Mouse (Mus musculus): Measurements from ENCODE around the gene Lrrfip1.

- no peak for TF ChIP-seq POLR2A (IDR thresholded peaks at IDR 0.05; ENCODE audit: insufficient read depth, low read length)
- TF ChIP-seq EP300 (IDR thresholded peaks at IDR 0.05; ENCODE audit: insufficient read depth, low read depth, low read length): peak; percentile 77
- no peak for TF ChIP-seq CTCF (IDR thresholded peaks at IDR 0.05; ENCODE audit: low read depth, low read length)
Measured at GRCm38 (mm10) chr1:91043191-91043590, 44.7 kb downstream of the Lrrfip1 start.

All from ES-Bruce4 (cell line).